Mouse (Mus musculus): ENCODE measurements at regions not wholly inside any gene's neighbourhood (a gene's known extent, or its start where the extent isn't known, plus 50 kb on each side); places are given as distances from the start of the nearest gene placed in this dataset.
A peak's percentile ranks its signal among the peaks of the same experiment; 100 is the strongest.

DNA sequence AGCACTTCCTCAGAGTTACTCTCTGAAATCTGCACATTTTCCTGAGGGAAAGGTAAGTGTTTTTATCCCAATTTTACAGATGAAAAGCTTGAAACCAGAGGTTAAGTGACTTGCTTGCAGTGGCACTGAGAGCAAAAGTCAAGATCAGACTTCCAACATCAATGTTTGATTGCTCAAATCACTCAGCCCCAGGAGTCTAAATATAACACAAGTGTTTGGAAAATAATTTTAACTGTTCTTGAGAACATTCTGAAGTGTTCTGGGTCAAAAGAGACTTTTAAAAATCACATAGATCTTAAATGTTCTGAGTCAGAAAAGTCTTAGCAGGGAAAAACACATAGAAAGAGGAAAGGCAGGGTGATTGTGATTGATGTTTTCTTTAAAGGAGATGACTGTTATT lies 848.6 kb upstream of the Cntnap5a start:
- Histone ChIP-seq H3K9ac (ENCODE audit: low read depth, low read length) (no peak overlapping the region), H3K4me1 (ENCODE audit: control insufficient read depth, insufficient read depth, low read depth, low read length) (no peaks in the 10 kb centered on the region), H3K4me3 (ENCODE audit: low read length) (no peak overlapping the region), H3K9me3 (ENCODE audit: control insufficient read depth, low read length) (no peaks in the 10 kb centered on the region), H3K4me2 (ENCODE audit: low read length) (no peak overlapping the region), H3K27ac (ENCODE audit: low read depth, low read length) (no peak overlapping the region), H3K27me3 (replicated peaks; ENCODE audit: control insufficient read depth, insufficient read depth, low read length) (no peaks in the 10 kb centered on the region), H3K36me3 (ENCODE audit: control insufficient read depth, insufficient read depth, low read length) (no peaks in the 10 kb centered on the region)
- ATAC-seq: no peak

DNA sequence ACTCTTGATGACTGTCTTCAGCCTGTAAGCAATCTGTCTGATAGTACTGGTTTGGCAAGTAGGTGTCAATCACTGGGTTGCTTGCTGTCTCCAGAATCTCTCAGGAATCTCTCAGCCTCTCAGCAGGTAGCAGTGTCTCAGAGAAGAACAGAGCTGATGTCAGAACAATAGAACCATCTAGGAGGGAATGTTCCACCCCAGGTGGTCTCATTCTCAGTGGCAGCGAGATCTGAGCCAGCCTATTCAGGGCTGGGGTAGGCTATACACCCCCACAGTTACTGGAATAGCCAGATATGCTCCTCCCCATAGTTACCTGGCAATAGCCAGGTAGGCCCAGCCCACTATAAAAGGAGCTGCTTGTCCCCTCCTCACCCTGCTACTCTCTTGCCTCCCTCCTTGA lies 834.9 kb upstream of the Cntnap5a start:
- Histone ChIP-seq H3K9me3 (ENCODE audit: control insufficient read depth, low read length) (no peaks in the 10 kb centered on the region), H3K27me3 (replicated peaks; ENCODE audit: control insufficient read depth, insufficient read depth, low read length) (no peaks in the 10 kb centered on the region), H3K27ac (ENCODE audit: low read depth, low read length) (no peak overlapping the region), H3K36me3 (ENCODE audit: control insufficient read depth, insufficient read depth, low read length) (no peaks in the 10 kb centered on the region), H3K4me2 (ENCODE audit: low read length) (no peak overlapping the region), H3K4me3 (ENCODE audit: low read length) (no peak overlapping the region), H3K9ac (ENCODE audit: low read depth, low read length) (no peak overlapping the region), H3K4me1 (ENCODE audit: control insufficient read depth, insufficient read depth, low read depth, low read length) (no peaks in the 10 kb centered on the region)
- ATAC-seq: no peak
- 13% methylated on average over 1 of the region's 1 CpGs for WGBS

DNA sequence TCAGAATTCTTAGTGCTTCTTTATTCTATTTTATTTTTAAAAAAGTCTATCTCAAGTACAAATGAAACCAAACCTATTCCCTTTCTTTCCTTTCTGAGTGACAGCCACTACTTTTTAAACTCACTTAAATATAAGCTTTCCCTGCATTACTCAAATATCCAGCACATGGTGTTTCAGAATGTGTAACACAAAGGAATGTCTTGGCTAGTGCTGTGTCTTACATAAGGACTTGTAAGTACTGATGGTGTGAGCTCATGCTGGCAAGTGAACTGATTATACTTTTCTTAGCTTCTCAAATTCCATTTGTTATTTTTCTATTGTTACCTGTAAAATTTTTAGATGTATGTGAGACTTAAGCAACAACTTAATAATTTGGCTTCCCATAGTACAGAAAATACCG lies 823.6 kb upstream of the Cntnap5a start:
- 96% methylated on average over 1 of the region's 1 CpGs for WGBS
- H3K4me2 ChIP-seq (ENCODE audit: low read length): no peak overlapping the region
- H3K27me3 ChIP-seq (replicated peaks; ENCODE audit: control insufficient read depth, insufficient read depth, low read length): no peaks in the 10 kb centered on the region
- no peak overlapping the region for H3K4me3 ChIP-seq (ENCODE audit: low read length)
- H3K4me1 ChIP-seq (ENCODE audit: control insufficient read depth, insufficient read depth, low read depth, low read length): no peaks in the 10 kb centered on the region
- no peaks in the 10 kb centered on the region for H3K9me3 ChIP-seq (ENCODE audit: control insufficient read depth, low read length)
- H3K9ac ChIP-seq (ENCODE audit: low read depth, low read length): no peak overlapping the region
- H3K36me3 ChIP-seq (ENCODE audit: control insufficient read depth, insufficient read depth, low read length): no peaks in the 10 kb centered on the region
- H3K27ac ChIP-seq (ENCODE audit: low read depth, low read length): no peak overlapping the region
- no peak for ATAC-seq

DNA sequence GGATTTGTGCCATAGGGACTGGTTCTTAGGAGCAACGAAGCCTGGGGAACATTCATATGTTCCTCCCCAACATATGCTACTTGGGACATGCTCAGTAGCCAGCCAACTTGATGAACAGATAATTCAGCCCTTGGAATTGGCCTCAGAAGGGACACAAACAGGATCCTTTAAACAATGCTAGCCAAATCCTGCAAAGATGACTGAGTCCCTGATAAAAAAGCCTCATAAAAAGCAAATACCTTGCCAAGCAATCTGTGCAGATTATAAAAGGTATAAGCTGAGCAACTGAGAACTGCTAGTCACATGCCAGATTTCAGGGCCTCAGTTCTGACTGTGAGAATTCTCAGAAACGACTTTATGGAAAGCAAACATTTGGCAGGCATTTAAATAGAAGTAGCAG lies 821.6 kb upstream of the Cntnap5a start:
- H3K4me2 ChIP-seq (ENCODE audit: low read length): no peak overlapping the region
- no peaks in the 10 kb centered on the region for H3K27me3 ChIP-seq (replicated peaks; ENCODE audit: control insufficient read depth, insufficient read depth, low read length)
- H3K4me1 ChIP-seq (ENCODE audit: control insufficient read depth, insufficient read depth, low read depth, low read length): no peaks in the 10 kb centered on the region
- peak; percentile 61; the same call in 1 of the 2 replicates for ATAC-seq
- H3K9ac ChIP-seq (ENCODE audit: low read depth, low read length): no peak overlapping the region
- no peak overlapping the region for H3K4me3 ChIP-seq (ENCODE audit: low read length)
- 53% methylated on average over 2 of the region's 2 CpGs for WGBS
- H3K36me3 ChIP-seq (ENCODE audit: control insufficient read depth, insufficient read depth, low read length): no peaks in the 10 kb centered on the region
- H3K9me3 ChIP-seq (ENCODE audit: control insufficient read depth, low read length): no peaks in the 10 kb centered on the region
- H3K27ac ChIP-seq (ENCODE audit: low read depth, low read length): no peak overlapping the region

DNA sequence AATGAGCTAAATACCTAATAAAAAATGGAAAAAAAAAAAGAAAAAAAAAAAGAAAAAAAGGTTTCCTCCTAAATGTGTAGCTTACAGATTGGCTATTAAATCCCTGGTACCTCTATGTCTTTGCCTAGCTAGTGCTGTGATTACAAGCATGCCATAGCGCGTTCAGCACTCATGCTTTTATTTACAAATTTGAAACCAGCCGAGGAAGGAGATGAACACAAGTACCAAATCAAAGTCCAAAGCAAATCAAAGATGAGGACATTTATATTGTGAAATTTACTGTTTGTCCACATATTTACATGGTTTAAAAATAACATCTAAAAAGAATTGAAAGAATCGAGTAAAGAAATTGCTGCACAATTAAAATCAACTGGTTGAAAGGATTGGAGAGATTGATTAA lies 808.8 kb upstream of the Cntnap5a start:
- Histone ChIP-seq H3K4me2 (ENCODE audit: low read length) (no peak overlapping the region), H3K27ac (ENCODE audit: low read depth, low read length) (no peak overlapping the region)
- no peak for ATAC-seq

More for the DNA sequence above, 808.8 kb upstream of the Cntnap5a start:
- Histone ChIP-seq H3K36me3 (ENCODE audit: control insufficient read depth, insufficient read depth, low read length) (no peaks in the 10 kb centered on the region), H3K4me1 (ENCODE audit: control insufficient read depth, insufficient read depth, low read depth, low read length) (no peaks in the 10 kb centered on the region), H3K9me3 (ENCODE audit: control insufficient read depth, low read length) (no peaks in the 10 kb centered on the region), H3K9ac (ENCODE audit: low read depth, low read length) (no peak overlapping the region), H3K27me3 (replicated peaks; ENCODE audit: control insufficient read depth, insufficient read depth, low read length) (no peaks in the 10 kb centered on the region), H3K4me3 (ENCODE audit: low read length) (no peak overlapping the region)
- 95% methylated on average over 4 of the region's 4 CpGs for WGBS
